Mouse (Mus musculus): Measurements from ENCODE around the gene Tpi1. TPM values are rescaled to one million over a fixed set of nuclear protein-coding genes. Genes with fewer than 3 reads are reported as not detected.

The Tpi1 gene
- total and polyA plus RNA-seq, 2 experiments from 2014 or later = 1,142 to 1,544 TPM

- no peaks in the 10 kb centered on the region for H3K36me3 ChIP-seq (replicated peaks; ENCODE audit: control insufficient read depth, insufficient read depth, low read length)
- no peaks in the 10 kb centered on the region for H3K9me3 ChIP-seq (replicated peaks; ENCODE audit: control insufficient read depth, low read length)
- H3K27ac ChIP-seq (ENCODE audit: low read depth) = no peak overlapping the region
- no peak overlapping the region for H3K9ac ChIP-seq (replicated peaks; ENCODE audit: low read depth, low read length)
- no peaks in the 10 kb centered on the region for H3K27me3 ChIP-seq (ENCODE audit: control insufficient read depth, insufficient read depth, low read length)
- peaks cover 6% of the 10 kb centered on the region; the same call in 1 of the 2 replicates for H3K4me1 ChIP-seq (ENCODE audit: control insufficient read depth, insufficient read depth)
- H3K4me3 ChIP-seq (ENCODE audit: low read depth, low read length) = no peak overlapping the region
- no peak for ATAC-seq (ENCODE audit: insufficient read depth, low read depth)
- DNase-seq (ENCODE audit: low spot score) = no peak
- TF ChIP-seq CTCF (IDR thresholded peaks at IDR 0.05; ENCODE audit: low read depth) (no peak), EP300 (IDR thresholded peaks at IDR 0.05; ENCODE audit: low read depth) (no peak)
- 49% methylated on average over 8 of the region's 8 CpGs for WGBS
- no peak overlapping the region for H3K4me2 ChIP-seq (ENCODE audit: low read depth, low read length)
Observed at GRCm38 (mm10) chr6:124786756-124787420, 27.2 kb downstream of the Tpi1 start.

- no peak overlapping the region for H3K27ac ChIP-seq (ENCODE audit: low read depth)
- 24% methylated on average over 6 of the region's 6 CpGs for WGBS
- H3K4me1 ChIP-seq (ENCODE audit: control insufficient read depth, insufficient read depth) = peaks cover 6% of the 10 kb centered on the region; the same call in 1 of the 2 replicates
- H3K9me3 ChIP-seq (replicated peaks; ENCODE audit: control insufficient read depth, low read length) = no peaks in the 10 kb centered on the region
- H3K4me2 ChIP-seq (ENCODE audit: low read depth, low read length) = peak overlapping the region; percentile 39; the same call in 1 of the 2 replicates
- H3K27me3 ChIP-seq (ENCODE audit: control insufficient read depth, insufficient read depth, low read length) = 0 out of 2 replicates have a peak, but pooled peaks cover 6% of the 10 kb centered on the region
- TF ChIP-seq CTCF (IDR thresholded peaks at IDR 0.05; ENCODE audit: low read depth) (no peak), EP300 (IDR thresholded peaks at IDR 0.05; ENCODE audit: low read depth) (no peak)
- ATAC-seq (ENCODE audit: insufficient read depth, low read depth) (peak; percentile 32), DNase-seq (ENCODE audit: low spot score) (no peak)
- peak overlapping the region; percentile 22; the same call in 1 of the 2 replicates for H3K4me3 ChIP-seq (ENCODE audit: low read depth, low read length)
- H3K9ac ChIP-seq (replicated peaks; ENCODE audit: low read depth, low read length) = no peak overlapping the region
- H3K36me3 ChIP-seq (replicated peaks; ENCODE audit: control insufficient read depth, insufficient read depth, low read length) = no peaks in the 10 kb centered on the region
Observed at GRCm38 (mm10) chr6:124782436-124782835, 31.7 kb downstream of the Tpi1 start.

GRCm38 (mm10) chr6:124780917-124781316 lies 33.2 kb downstream of the Tpi1 start:
- no peak overlapping the region for H3K4me2 ChIP-seq (ENCODE audit: low read depth, low read length)
- TF ChIP-seq EP300 (IDR thresholded peaks at IDR 0.05; ENCODE audit: low read depth) = no peak
- TF ChIP-seq CTCF (IDR thresholded peaks at IDR 0.05; ENCODE audit: low read depth) = no peak
- WGBS = 84% methylated on average over 7 of the region's 7 CpGs
- H3K9me3 ChIP-seq (replicated peaks; ENCODE audit: control insufficient read depth, low read length) = no peaks in the 10 kb centered on the region
- no peak for ATAC-seq (ENCODE audit: insufficient read depth, low read depth)
- no peak for DNase-seq (ENCODE audit: low spot score)
- H3K36me3 ChIP-seq (replicated peaks; ENCODE audit: control insufficient read depth, insufficient read depth, low read length) = no peaks in the 10 kb centered on the region
- no peak overlapping the region for H3K9ac ChIP-seq (replicated peaks; ENCODE audit: low read depth, low read length)
- H3K4me3 ChIP-seq (ENCODE audit: low read depth, low read length) = no peak overlapping the region
- H3K4me1 ChIP-seq (ENCODE audit: control insufficient read depth, insufficient read depth) = peaks cover 6% of the 10 kb centered on the region; the same call in 1 of the 2 replicates
- no peak overlapping the region for H3K27ac ChIP-seq (ENCODE audit: low read depth)
- H3K27me3 ChIP-seq (ENCODE audit: control insufficient read depth, insufficient read depth, low read length) = 0 out of 2 replicates have a peak, but pooled peaks cover 6% of the 10 kb centered on the region

GRCm38 (mm10) chr6:124779984-124780416 lies 34.1 kb downstream of the Tpi1 start:
- H3K9ac ChIP-seq (replicated peaks; ENCODE audit: low read depth, low read length) = no peak overlapping the region

GRCm38 (mm10) chr6:124779222-124779983 lies 34.7 kb downstream of the Tpi1 start, which contains the start of gene Lrrc23:
TSS of gene Lrrc23 (minus strand) at chr6:124779727.
- H3K9ac ChIP-seq (replicated peaks; ENCODE audit: low read depth, low read length) = no peak within 1 kb of the TSS
- no peak for TF ChIP-seq EP300 (IDR thresholded peaks at IDR 0.05; ENCODE audit: low read depth)
- no peak for TF ChIP-seq CTCF (IDR thresholded peaks at IDR 0.05; ENCODE audit: low read depth)
- H3K4me3 ChIP-seq (ENCODE audit: low read depth, low read length) = peak within 1 kb of the TSS; percentile 33
- H3K9me3 ChIP-seq (replicated peaks; ENCODE audit: control insufficient read depth, low read length) = no peaks in the 10 kb centered on the region
- DNase-seq (ENCODE audit: low spot score) (no peak), ATAC-seq (ENCODE audit: insufficient read depth, low read depth) (peak; percentile 39; the same call in 1 of the 2 replicates)
- H3K27ac ChIP-seq (ENCODE audit: low read depth) = no peak within 1 kb of the TSS
- H3K4me1 ChIP-seq (ENCODE audit: control insufficient read depth, insufficient read depth) = peaks cover 6% of the 10 kb centered on the region; the same call in 1 of the 2 replicates
- no peaks in the 10 kb centered on the region for H3K36me3 ChIP-seq (replicated peaks; ENCODE audit: control insufficient read depth, insufficient read depth, low read length)
- H3K27me3 ChIP-seq (ENCODE audit: control insufficient read depth, insufficient read depth, low read length) = 0 out of 2 replicates have a peak, but pooled peaks cover 6% of the 10 kb centered on the region
- peak within 1 kb of the TSS; percentile 65 for H3K4me2 ChIP-seq (ENCODE audit: low read depth, low read length)
- WGBS = 2% methylated on average over 23 of the region's 23 CpGs

More at GRCm38 (mm10) chr6:124779984-124780416, 34.1 kb downstream of the Tpi1 start:
- peak overlapping the region; percentile 65 for H3K4me2 ChIP-seq (ENCODE audit: low read depth, low read length)
- H3K9me3 ChIP-seq (replicated peaks; ENCODE audit: control insufficient read depth, low read length) = no peaks in the 10 kb centered on the region
- peaks cover 6% of the 10 kb centered on the region; the same call in 1 of the 2 replicates for H3K4me1 ChIP-seq (ENCODE audit: control insufficient read depth, insufficient read depth)
- ATAC-seq (ENCODE audit: insufficient read depth, low read depth) = no peak; the same call in 1 of the 2 replicates
- DNase-seq (ENCODE audit: low spot score) = no peak
- H3K27me3 ChIP-seq (ENCODE audit: control insufficient read depth, insufficient read depth, low read length) = 0 out of 2 replicates have a peak, but pooled peaks cover 6% of the 10 kb centered on the region
- peak overlapping the region; percentile 33 for H3K4me3 ChIP-seq (ENCODE audit: low read depth, low read length)
- 8% methylated on average over 10 of the region's 10 CpGs for WGBS
- no peak overlapping the region for H3K27ac ChIP-seq (ENCODE audit: low read depth)
- H3K36me3 ChIP-seq (replicated peaks; ENCODE audit: control insufficient read depth, insufficient read depth, low read length) = no peaks in the 10 kb centered on the region
- TF ChIP-seq CTCF (IDR thresholded peaks at IDR 0.05; ENCODE audit: low read depth) = no peak
- no peak for TF ChIP-seq EP300 (IDR thresholded peaks at IDR 0.05; ENCODE audit: low read depth)
